Mouse (Mus musculus) splenic B cell, adult 2 months (primary cell): ENCODE data around the gene Zfp967.
"Not testable (repeated sequence)": the region's sequence is repeated elsewhere in the genome, so short reads cannot be mapped to it uniquely, and the experiment has no call there.

Experiments
- DNase-seq: peaks from one replicate; pipeline ENCODE4 v3.0.0-alpha.2; 2011; ENCODE audit warnings: low read depth, low spot score
- H3K27me3 ChIP-seq: 2 replicates; pipeline ENCODE4 v1.6.1; 2012; ENCODE audit warnings: mild to moderate bottlenecking, low read length, moderate library complexity, mixed read lengths; ENCODE audit not compliant: control insufficient read depth, poor library complexity, insufficient read depth, severe bottlenecking
- H3K36me3 ChIP-seq: 2 replicates; pipeline ENCODE4 v1.6.1; 2012; ENCODE audit warnings: mild to moderate bottlenecking, low read length, moderate library complexity, mixed read lengths; ENCODE audit not compliant: control insufficient read depth, poor library complexity, insufficient read depth, severe bottlenecking

Zfp967 gene

DNA sequence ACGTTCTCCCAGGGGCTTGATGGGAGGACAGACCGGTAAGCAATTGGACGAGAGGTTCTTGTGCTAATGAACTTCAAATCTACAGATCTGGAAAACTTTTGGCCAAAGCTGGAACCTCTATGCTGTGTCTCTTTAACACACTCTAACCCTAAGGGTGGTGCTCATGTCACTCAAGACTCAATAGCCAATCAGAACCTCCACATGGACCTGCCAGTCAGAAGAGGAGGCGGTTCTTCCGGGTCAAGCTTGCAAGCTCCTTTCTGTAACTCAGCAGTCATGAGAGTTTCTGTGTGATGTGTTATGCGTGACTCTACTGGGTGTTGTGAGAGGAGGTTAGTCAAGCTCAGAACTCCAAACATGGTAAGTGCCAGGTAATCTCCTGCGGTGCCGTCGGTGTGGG lies at the start of gene Zfp967:
Gene Zfp967 (plus strand): TSS at position 301 of the 400 bp plus-strand sequence.
- H3K27me3 ChIP-seq, DNase-seq, H3K36me3 ChIP-seq: not testable (repeated sequence)

DNA sequence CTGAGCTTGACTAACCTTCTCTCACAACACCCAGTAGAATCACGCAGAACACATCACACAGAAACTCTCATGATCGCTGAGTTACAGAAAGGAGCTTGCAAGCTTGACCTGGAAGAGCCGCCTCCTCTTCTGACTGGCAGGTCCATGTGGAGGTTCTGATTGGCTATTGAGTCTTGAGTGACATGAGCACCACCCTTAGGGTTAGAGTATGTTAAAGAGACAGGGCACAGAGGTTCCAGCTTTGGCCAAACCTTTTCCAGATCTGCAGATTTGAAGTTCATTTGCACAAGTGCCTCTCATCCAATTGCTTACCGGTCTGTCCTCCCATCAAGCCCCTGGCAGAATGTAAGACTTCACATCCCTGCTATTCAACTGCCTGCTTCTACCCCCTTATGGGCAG lies 34.2 kb upstream of the Zfp967 start, which contains the start of gene Gm14434:
Gene Gm14434 (minus strand): TSS at position 101 of the 400 bp plus-strand sequence.
- not testable (repeated sequence) for H3K27me3 ChIP-seq, DNase-seq, H3K36me3 ChIP-seq
